Mouse (Mus musculus) forebrain, embryonic 12.5 days (tissue): ENCODE results near the gene Disp3. TPM values are rescaled to one million over a fixed set of nuclear protein-coding genes. Genes with fewer than 3 reads are reported as not detected.

Experiments
- ATAC-seq: fragments of 200-750 bp; cut with Nextera tagmentation; 2 replicates; pipeline ENCODE4 v1.8.0; 2017; ENCODE audit warnings: moderate TSS enrichment; ENCODE audit not compliant: low FRiP score
- H3K27ac ChIP-seq: fragments of 300-500 bp; sonication (generic); 2 replicates; pipeline ENCODE4 v1.5.1; 2016; ENCODE audit warnings: mild to moderate bottlenecking
- H3K27me3 ChIP-seq: fragments of 300-500 bp; sonication (generic); 2 replicates; pipeline ENCODE4 v1.6.1; 2016; ENCODE audit warnings: mild to moderate bottlenecking
- H3K36me3 ChIP-seq: fragments of 300-500 bp; sonication (generic); replicated peaks from 2 replicates; pipeline ENCODE4 v1.6.1; 2016; ENCODE audit warnings: mild to moderate bottlenecking
- H3K4me1 ChIP-seq: fragments of 300-500 bp; sonication (generic); 2 replicates; pipeline ENCODE4 v1.6.1; 2016
- H3K4me2 ChIP-seq: fragments of 300-500 bp; sonication (generic); 2 replicates; pipeline ENCODE4 v1.6.1; 2016; ENCODE audit warnings: mild to moderate bottlenecking, moderate library complexity
- H3K4me3 ChIP-seq: fragments of 300-500 bp; sonication (generic); replicated peaks from 2 replicates; pipeline ENCODE4 v1.5.1; 2016; ENCODE audit warnings: mild to moderate bottlenecking
- H3K9ac ChIP-seq: fragments of 300-500 bp; sonication (generic); 2 replicates; pipeline ENCODE4 v1.6.1; 2016; ENCODE audit warnings: mild to moderate bottlenecking
- H3K9me3 ChIP-seq: fragments of 300-500 bp; sonication (generic); 2 replicates; pipeline ENCODE4 v1.6.1; 2016
- WGBS: fragments of 180-500 bp; shearing (Covaris S2); methylation state at CpG from one replicate; pipeline ENCODE4 v1.1.7; 2016; 5-methylcytosine and 5-hydroxymethylcytosine counted together
- polyA plus RNA-seq: library from polyadenylated mRNA; unstranded; fragments of >200 nt; fragmentation: Nextera tagmentation; extraction: Ambion mirVana; gene quantifications from 2 replicates; pipeline ENCODE4 v1.2.1, GENCODE M21; 2016

Disp3 gene
- polyA plus RNA-seq, 1 experiment from 2014 or later: 4.8 TPM

GRCm38 (mm10) chr4:148286226-148287031 is 1.3 kb downstream of the Disp3 start:
- 0 out of 2 replicates have a peak, but pooled peaks have one; percentile 8 for ATAC-seq
- WGBS: 18% methylated on average over 22 of the region's 22 CpGs
- H3K9ac ChIP-seq: peak overlapping the region; percentile 71
- no peaks in the 10 kb centered on the region for H3K36me3 ChIP-seq
- peaks cover 39% of the 10 kb centered on the region for H3K27me3 ChIP-seq
- no peak overlapping the region for H3K27ac ChIP-seq
- H3K4me1 ChIP-seq: peaks cover 53% of the 10 kb centered on the region
- peak overlapping the region; percentile 87 for H3K4me2 ChIP-seq
- peak overlapping the region; percentile 60 for H3K4me3 ChIP-seq
- no peaks in the 10 kb centered on the region for H3K9me3 ChIP-seq

- Histone ChIP-seq H3K9ac (no peak overlapping the region), H3K4me3 (no peak overlapping the region), H3K27ac (no peak overlapping the region), H3K27me3 (peaks cover 34% of the 10 kb centered on the region), H3K9me3 (no peaks in the 10 kb centered on the region), H3K4me2 (peak overlapping the region; percentile 22; the same call in 1 of the 2 replicates), H3K4me1 (peaks cover 38% of the 10 kb centered on the region), H3K36me3 (no peaks in the 10 kb centered on the region)
- no peak for ATAC-seq
- WGBS: 36% methylated on average over 13 of the region's 13 CpGs
These were observed 3.5 kb downstream of the Disp3 start for GRCm38 (mm10) chr4:148284219-148284618.

GRCm38 (mm10) chr4:148276816-148277491 is 10.8 kb downstream of the Disp3 start:
- Histone ChIP-seq H3K4me1 (peaks cover 27% of the 10 kb centered on the region), H3K27me3 (peaks cover 47% of the 10 kb centered on the region), H3K27ac (no peak overlapping the region), H3K9me3 (no peaks in the 10 kb centered on the region), H3K9ac (no peak overlapping the region), H3K4me2 (no peak overlapping the region), H3K4me3 (no peak overlapping the region), H3K36me3 (no peaks in the 10 kb centered on the region)
- 18% methylated on average over 4 of the region's 4 CpGs for WGBS
- no peak for ATAC-seq

DNA sequence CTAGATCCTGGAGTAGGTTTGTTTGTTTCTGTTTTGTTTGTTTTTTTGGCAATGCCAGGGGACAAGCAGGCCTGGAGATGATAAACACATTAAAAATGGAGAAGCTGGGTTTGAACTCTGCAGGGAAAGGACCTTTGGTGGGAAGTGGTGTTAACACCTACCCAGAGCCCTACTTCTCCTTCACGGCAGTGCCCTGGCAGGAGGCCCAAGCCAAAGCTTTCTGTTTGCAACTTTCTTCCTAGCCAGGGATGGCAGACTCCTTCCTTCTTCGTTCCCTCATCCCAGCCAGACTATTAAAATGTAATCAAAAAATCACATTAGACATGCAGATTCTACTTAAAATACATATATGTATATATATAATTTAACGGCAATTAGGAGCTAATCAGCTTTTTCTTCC is 13.1 kb downstream of the Disp3 start:
- no peaks in the 10 kb centered on the region for H3K9me3 ChIP-seq
- no peak overlapping the region for H3K9ac ChIP-seq
- no peak overlapping the region for H3K4me3 ChIP-seq
- H3K4me2 ChIP-seq: no peak overlapping the region
- peaks cover 70% of the 10 kb centered on the region for H3K27me3 ChIP-seq
- 0 out of 2 replicates have a peak, but pooled peaks cover 8% of the 10 kb centered on the region for H3K36me3 ChIP-seq
- WGBS: 63% methylated on average over 3 of the region's 3 CpGs
- ATAC-seq: no peak
- peaks cover 34% of the 10 kb centered on the region for H3K4me1 ChIP-seq
- no peak overlapping the region for H3K27ac ChIP-seq

DNA sequence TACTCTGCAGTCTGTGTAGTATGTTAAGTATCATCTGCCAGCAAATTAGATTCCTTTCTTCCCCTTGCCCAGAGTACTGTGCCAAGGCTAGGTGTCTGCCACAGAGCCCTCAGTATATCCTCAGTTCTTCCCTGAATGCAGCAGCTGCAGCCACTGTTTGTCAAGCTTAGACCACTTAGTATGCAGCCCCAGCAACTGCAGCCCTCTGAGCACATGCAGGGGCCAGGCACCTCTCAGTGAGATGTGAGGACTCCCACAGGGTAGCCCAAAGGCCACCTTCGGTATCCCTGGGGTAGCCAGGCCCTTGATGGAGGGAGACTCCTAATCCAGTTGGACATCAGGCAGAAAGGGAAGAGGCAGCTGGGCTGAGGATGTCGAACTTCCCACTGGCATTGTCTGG is 14.5 kb downstream of the Disp3 start:
- Histone ChIP-seq H3K9ac (no peak overlapping the region), H3K4me1 (peaks cover 34% of the 10 kb centered on the region), H3K9me3 (no peaks in the 10 kb centered on the region), H3K4me2 (no peak overlapping the region), H3K27me3 (peaks cover 70% of the 10 kb centered on the region), H3K27ac (no peak overlapping the region), H3K36me3 (peaks cover 16% of the 10 kb centered on the region; the same call in 1 of the 2 replicates), H3K4me3 (no peak overlapping the region)
- ATAC-seq: no peak
- 2% methylated on average over 2 of the region's 2 CpGs for WGBS

- Histone ChIP-seq H3K4me2 (peak overlapping the region; percentile 48), H3K27me3 (peaks cover 59% of the 10 kb centered on the region), H3K4me1 (peaks cover 24% of the 10 kb centered on the region), H3K36me3 (peaks cover 16% of the 10 kb centered on the region; the same call in 1 of the 2 replicates), H3K9me3 (no peaks in the 10 kb centered on the region), H3K27ac (no peak overlapping the region), H3K9ac (no peak overlapping the region; the same call in 1 of the 2 replicates), H3K4me3 (peak overlapping the region; percentile 28)
- 4% methylated on average over 39 of the region's 39 CpGs for WGBS
- ATAC-seq: peak; percentile 66
These were observed 16.1 kb downstream of the Disp3 start for GRCm38 (mm10) chr4:148271656-148272055.

GRCm38 (mm10) chr4:148266973-148267507 is 20.7 kb downstream of the Disp3 start:
- no peak overlapping the region for H3K27ac ChIP-seq
- peaks cover 24% of the 10 kb centered on the region; the same call in 1 of the 2 replicates for H3K36me3 ChIP-seq
- no peaks in the 10 kb centered on the region for H3K9me3 ChIP-seq
- peaks cover 8% of the 10 kb centered on the region for H3K4me1 ChIP-seq
- ATAC-seq: no peak
- WGBS: 86% methylated on average over 6 of the region's 6 CpGs
- H3K4me2 ChIP-seq: no peak overlapping the region
- no peak overlapping the region for H3K9ac ChIP-seq
- no peak overlapping the region for H3K4me3 ChIP-seq
- H3K27me3 ChIP-seq: peaks cover 28% of the 10 kb centered on the region

DNA sequence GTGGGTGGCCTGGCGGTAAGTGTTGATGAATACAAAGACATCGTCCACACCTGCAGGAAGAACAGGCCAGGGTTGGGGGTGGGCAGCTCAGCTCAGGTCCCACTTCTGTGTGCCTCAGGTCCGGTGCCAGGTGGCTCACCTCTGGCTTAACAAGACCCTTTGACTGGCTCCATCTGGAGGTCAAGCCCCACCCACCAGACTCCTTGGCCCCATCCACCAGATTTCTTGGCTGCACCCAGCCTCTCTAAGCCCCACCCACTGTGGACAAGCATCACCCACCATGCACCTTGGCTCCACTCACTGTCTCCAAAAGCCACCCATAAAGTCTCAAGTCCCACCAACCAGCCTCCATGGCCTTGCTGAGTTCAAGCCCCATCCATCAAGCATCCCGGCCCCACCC is 27.8 kb downstream of the Disp3 start:
- Histone ChIP-seq H3K4me2 (no peak overlapping the region), H3K9me3 (no peaks in the 10 kb centered on the region), H3K36me3 (no peaks in the 10 kb centered on the region; the same call in 1 of the 2 replicates), H3K9ac (no peak overlapping the region), H3K4me1 (no peaks in the 10 kb centered on the region), H3K27ac (no peak overlapping the region), H3K4me3 (no peak overlapping the region), H3K27me3 (peaks cover 16% of the 10 kb centered on the region)
- 93% methylated on average over 3 of the region's 4 CpGs for WGBS
- ATAC-seq: no peak

- H3K4me2 ChIP-seq: no peak overlapping the region
- WGBS: 46% methylated on average over 10 of the region's 10 CpGs
- no peak overlapping the region for H3K9ac ChIP-seq
- peaks cover 22% of the 10 kb centered on the region for H3K36me3 ChIP-seq
- no peaks in the 10 kb centered on the region; the same call in 1 of the 2 replicates for H3K27me3 ChIP-seq
- H3K4me3 ChIP-seq: no peak overlapping the region
- H3K9me3 ChIP-seq: peaks cover 7% of the 10 kb centered on the region; the same call in 1 of the 2 replicates
- H3K27ac ChIP-seq: no peak overlapping the region
- H3K4me1 ChIP-seq: no peaks in the 10 kb centered on the region
- no peak for ATAC-seq
These were observed 38.4 kb downstream of the Disp3 start for GRCm38 (mm10) chr4:148249341-148249740.

- H3K27me3 ChIP-seq: peaks cover 7% of the 10 kb centered on the region
- no peak overlapping the region for H3K9ac ChIP-seq
- H3K9me3 ChIP-seq: peaks cover 2% of the 10 kb centered on the region; the same call in 1 of the 2 replicates
- 64% methylated on average over 9 of the region's 9 CpGs for WGBS
- peaks cover 25% of the 10 kb centered on the region for H3K4me1 ChIP-seq
- peaks cover 5% of the 10 kb centered on the region; the same call in 1 of the 2 replicates for H3K36me3 ChIP-seq
- H3K4me2 ChIP-seq: no peak overlapping the region
- no peak overlapping the region for H3K27ac ChIP-seq
- H3K4me3 ChIP-seq: no peak overlapping the region
- ATAC-seq: no peak
These were observed 47.4 kb downstream of the Disp3 start for GRCm38 (mm10) chr4:148240387-148240786.

DNA sequence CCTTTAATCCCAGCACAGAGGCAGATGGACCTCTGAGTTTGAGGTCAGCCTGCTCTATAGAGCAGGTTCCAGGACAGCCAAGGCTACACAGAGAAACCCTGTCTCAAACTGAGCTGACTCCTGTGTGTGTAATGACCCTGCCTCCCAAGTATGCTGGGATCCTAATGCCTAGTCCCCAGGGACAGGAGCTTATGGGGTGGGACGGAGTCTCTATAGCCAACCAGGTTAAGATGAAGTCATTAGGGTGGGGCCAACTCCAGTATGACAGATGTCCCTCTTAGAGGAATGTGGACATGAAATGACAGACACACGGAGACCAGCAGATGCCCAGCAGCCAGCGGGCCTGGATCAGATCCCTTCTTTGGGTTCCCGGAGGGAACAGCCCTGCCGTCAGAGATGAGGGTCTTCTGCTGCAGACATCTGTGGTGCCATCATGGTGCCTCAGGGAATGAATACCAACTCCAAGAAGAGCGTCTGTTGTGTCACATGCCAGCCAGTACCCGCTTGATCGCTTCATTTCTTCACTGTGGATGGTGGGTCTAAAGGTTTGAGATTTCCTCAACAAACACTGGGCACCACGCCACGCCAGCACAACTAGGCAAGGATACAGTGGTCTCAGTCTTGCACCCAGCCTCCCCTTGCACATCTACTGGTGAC is 48.2 kb downstream of the Disp3 start:
- Histone ChIP-seq H3K27ac (no peak overlapping the region), H3K4me3 (no peak overlapping the region), H3K9ac (no peak overlapping the region), H3K4me2 (no peak overlapping the region), H3K4me1 (peaks cover 25% of the 10 kb centered on the region), H3K36me3 (peaks cover 2% of the 10 kb centered on the region; the same call in 1 of the 2 replicates), H3K9me3 (no peaks in the 10 kb centered on the region), H3K27me3 (peaks cover 8% of the 10 kb centered on the region)
- ATAC-seq: no peak
- 87% methylated on average over 10 of the region's 10 CpGs for WGBS

- H3K9me3 ChIP-seq: no peaks in the 10 kb centered on the region
- WGBS: 63% methylated on average over 6 of the region's 6 CpGs
- no peak for ATAC-seq
- 0 out of 2 replicates have a peak, but pooled peaks cover 2% of the 10 kb centered on the region for H3K36me3 ChIP-seq
- no peak overlapping the region for H3K4me2 ChIP-seq
- no peak overlapping the region for H3K27ac ChIP-seq
- no peak overlapping the region for H3K4me3 ChIP-seq
- H3K4me1 ChIP-seq: peaks cover 25% of the 10 kb centered on the region
- H3K9ac ChIP-seq: no peak overlapping the region
- peaks cover 14% of the 10 kb centered on the region for H3K27me3 ChIP-seq
These were observed 48.8 kb downstream of the Disp3 start for GRCm38 (mm10) chr4:148238919-148239318.
